ENCODE assay signal across 15 mouse cellular contexts in genomic region chr11:76388711-76389110, GRCm38 (mm10). TPM values are rescaled to one million over a fixed set of nuclear protein-coding genes. Genes with fewer than 3 reads are reported as not detected.
DNase-seq lines count a peak whose midpoint lies in the region; ATAC-seq and TF ChIP-seq lines count a peak whose summit lies in the region.
"Had no signal": no experiment of that assay in that cellular context is flagged by ENCODE, and none has a peak within 500 bp of the region (broad histone marks: within the 10 kb centered on the region; RNA-seq: fewer than 3 reads in every experiment).

No protein-coding gene starts in this region.

- TF ChIP-seq EP300 in liver, postnatal 0 days (IDR thresholded peaks at IDR 0.05; ENCODE audit: low read depth) = no peak

- no peak for TF ChIP-seq CTCF in liver, postnatal 0 days (IDR thresholded peaks at IDR 0.05; ENCODE audit: low read depth)

- peak overlapping the region; percentile 38 for H3K27ac ChIP-seq in midbrain, embryonic 10.5 days (replicated peaks)
- no peak overlapping the region for H3K27ac ChIP-seq in midbrain, embryonic 11.5 days (ENCODE audit: low read depth, low read length)
- no peak overlapping the region for H3K27ac ChIP-seq in hindbrain, embryonic 11.5 days (ENCODE audit: low read depth, low read length)
- no peak overlapping the region for H3K27ac ChIP-seq in liver, postnatal 0 days (ENCODE audit: low read depth)

- H3K9ac ChIP-seq in midbrain, embryonic 11.5 days (ENCODE audit: low read length) = no peak overlapping the region
- no peak overlapping the region for H3K9ac ChIP-seq in hindbrain, embryonic 11.5 days (ENCODE audit: low read depth, low read length)
- H3K9ac ChIP-seq in liver, postnatal 0 days (replicated peaks) = no peak overlapping the region

- H3K4me1 ChIP-seq in midbrain, embryonic 10.5 days = peaks cover 55% of the 10 kb centered on the region
- peaks cover 18% of the 10 kb centered on the region for H3K4me1 ChIP-seq in midbrain, embryonic 11.5 days (ENCODE audit: control insufficient read depth, insufficient read depth, low read length)
- H3K4me1 ChIP-seq in hindbrain, embryonic 11.5 days (replicated peaks; ENCODE audit: control insufficient read depth, insufficient read depth, low read length) = peaks cover 3% of the 10 kb centered on the region
- no peaks in the 10 kb centered on the region for H3K4me1 ChIP-seq in liver, postnatal 0 days (ENCODE audit: insufficient read depth)

- DNase-seq in midbrain, embryonic 10.5 days (ENCODE audit: low spot score) = no peak
- DNase-seq in midbrain, embryonic 11.5 days (ENCODE audit: low spot score, missing footprints) = no peak
- peak; percentile 25 for DNase-seq in hindbrain, embryonic 11.5 days (ENCODE audit: low spot score)
- DNase-seq in liver, postnatal 0 days = no peak
- DNase-seq in left cerebral cortex, postnatal 25 days (ENCODE audit: low spot score in 2 of 2) = no peak
- no peak for DNase-seq in Muller cell, postnatal 12 days (ENCODE audit: inconsistent ontology term)
- no peak for DNase-seq in cerebellum, postnatal 25 days
- DNase-seq: adrenal gland, postnatal 25 days; cerebellum, adult 11 months; heart, adult 11 months; heart, postnatal 4 days; kidney, postnatal 36 days; spleen, adult 18-20 months had no signal

- ATAC-seq in midbrain, embryonic 11.5 days (ENCODE audit: low FRiP score) = no peak
- ATAC-seq in hindbrain, embryonic 11.5 days (ENCODE audit: low FRiP score) = no peak
- ATAC-seq in liver, postnatal 0 days = no peak
- no peak for ATAC-seq in monocyte, adult 5-6 weeks (replicated peaks; ENCODE audit: insufficient number of reproducible peaks, low FRiP score, low TSS enrichment, poor library complexity, severe bottlenecking)

- intact Hi-C loops in left cerebral cortex, postnatal 25 days (cut with DNase I) = no loop called here

- no peaks in the 10 kb centered on the region for H3K27me3 ChIP-seq in midbrain, embryonic 10.5 days (ENCODE audit: low read depth, poor library complexity, severe bottlenecking)
- no peaks in the 10 kb centered on the region for H3K27me3 ChIP-seq in midbrain, embryonic 11.5 days (ENCODE audit: control insufficient read depth, insufficient read depth, low read length)
- no peaks in the 10 kb centered on the region for H3K27me3 ChIP-seq in hindbrain, embryonic 11.5 days (ENCODE audit: control insufficient read depth, insufficient read depth, low read length)
- H3K27me3 ChIP-seq in liver, postnatal 0 days (ENCODE audit: insufficient read depth, low read length) = no peaks in the 10 kb centered on the region

- peaks cover 26% of the 10 kb centered on the region for H3K9me3 ChIP-seq in midbrain, embryonic 10.5 days (replicated peaks)
- no peaks in the 10 kb centered on the region for H3K9me3 ChIP-seq in midbrain, embryonic 11.5 days (ENCODE audit: control insufficient read depth, low read length)
- H3K9me3 ChIP-seq in hindbrain, embryonic 11.5 days (ENCODE audit: control insufficient read depth, low read length) = no peaks in the 10 kb centered on the region
- no peaks in the 10 kb centered on the region for H3K9me3 ChIP-seq in liver, postnatal 0 days (ENCODE audit: low read length)

- no peak overlapping the region for H3K4me2 ChIP-seq in midbrain, embryonic 11.5 days
- H3K4me2 ChIP-seq in hindbrain, embryonic 11.5 days (replicated peaks; ENCODE audit: low read depth, low read length) = no peak overlapping the region
- peak overlapping the region; percentile 7; the same call in 1 of the 2 replicates for H3K4me2 ChIP-seq in liver, postnatal 0 days (ENCODE audit: low read depth, low read length)

- peak overlapping the region; percentile 18; the same call in 1 of the 2 replicates for H3K4me3 ChIP-seq in midbrain, embryonic 10.5 days
- no peak overlapping the region for H3K4me3 ChIP-seq in midbrain, embryonic 11.5 days (ENCODE audit: low read depth, low read length)
- H3K4me3 ChIP-seq in hindbrain, embryonic 11.5 days (ENCODE audit: low read depth, low read length) = no peak overlapping the region
- no peak overlapping the region for H3K4me3 ChIP-seq in liver, postnatal 0 days (ENCODE audit: low read depth, low read length)
- H3K4me3 ChIP-seq: megakaryocyte, embryonic 14.5 days had no signal

- peaks cover 38% of the 10 kb centered on the region for H3K36me3 ChIP-seq in midbrain, embryonic 10.5 days
- H3K36me3 ChIP-seq in midbrain, embryonic 11.5 days (ENCODE audit: control insufficient read depth, insufficient read depth, low read length) = peaks cover 10% of the 10 kb centered on the region; the same call in 1 of the 2 replicates
- H3K36me3 ChIP-seq in hindbrain, embryonic 11.5 days (ENCODE audit: control insufficient read depth, insufficient read depth, low read length) = no peaks in the 10 kb centered on the region
- no peaks in the 10 kb centered on the region for H3K36me3 ChIP-seq in liver, postnatal 0 days (replicated peaks; ENCODE audit: insufficient read depth, low read length)

- WGBS in midbrain, embryonic 10.5 days = 26% methylated on average over 7 of the region's 7 CpGs
- 26% methylated on average over 7 of the region's 7 CpGs for WGBS in midbrain, embryonic 11.5 days
- 16% methylated on average over 7 of the region's 7 CpGs for whole genome bisulfite sequencing in hindbrain, embryonic 11.5 days
- WGBS in liver, postnatal 0 days (ENCODE audit: insufficient replicate concordance) = 58% methylated on average over 7 of the region's 7 CpGs

RNA-seq across cellular contexts. Expression of gene Nxn, which starts 10.2 kb away (rescaled TPM):
- 59.3 and 59.5 TPM in 2 replicates for polyA plus RNA-seq in midbrain, embryonic 10.5 days (2016; fragmentation: Nextera tagmentation; extraction: Ambion mirVana)
- 43.8 and 51.3 TPM in 2 replicates for polyA plus RNA-seq in midbrain, embryonic 11.5 days (2014; fragmentation: Nextera tagmentation; extraction: Ambion mirVana)
- polyA plus RNA-seq in hindbrain, embryonic 11.5 days (2014; fragmentation: Nextera tagmentation; extraction: Ambion mirVana) = 40.0 and 45.2 TPM in 2 replicates
- polyA plus RNA-seq in liver, postnatal 0 days (2015; fragmentation: Nextera tagmentation; extraction: Ambion mirVana) = 2.5 and 2.6 TPM in 2 replicates
- 1.9 to 5.8 TPM (median 2.8 TPM) in 3 replicates for total RNA-seq in monocyte, adult 5-6 weeks (2017)
- total RNA-seq in left cerebral cortex, postnatal 25 days (2021) = 10 to 100 TPM; 10.3 to 11.5 TPM

RNA-seq across cellular contexts. Expression of gene Timm22, which starts 18.0 kb away (rescaled TPM):
- 127 and 128 TPM in 2 replicates for polyA plus RNA-seq in midbrain, embryonic 10.5 days (2016; fragmentation: Nextera tagmentation; extraction: Ambion mirVana)
- 117 and 118 TPM in 2 replicates for polyA plus RNA-seq in midbrain, embryonic 11.5 days (2014; fragmentation: Nextera tagmentation; extraction: Ambion mirVana)
- 113 and 116 TPM in 2 replicates for polyA plus RNA-seq in hindbrain, embryonic 11.5 days (2014; fragmentation: Nextera tagmentation; extraction: Ambion mirVana)
- polyA plus RNA-seq in liver, postnatal 0 days (2015; fragmentation: Nextera tagmentation; extraction: Ambion mirVana) = 35.0 and 38.4 TPM in 2 replicates
- total RNA-seq in monocyte, adult 5-6 weeks (2017) = 6.4 to 10.2 TPM (median 8.2 TPM) in 3 replicates
- total RNA-seq in left cerebral cortex, postnatal 25 days (2021) = 10 to 100 TPM; 36.3 to 37.3 TPM

Comparison
In these comparisons a context has a peak if more than half of its experiments do, and no peak if none do; other contexts are left out.
1. RNA of gene Nxn, which starts 10.2 kb away (polyA plus RNA-seq): 59.3 to 59.5 TPM in midbrain, embryonic 10.5 days, 43.8 to 51.3 TPM in midbrain, embryonic 11.5 days and 40.0 to 45.2 TPM in hindbrain, embryonic 11.5 days; 2.5 to 2.6 TPM in liver, postnatal 0 days; every median in the first group is over 10 times any median in the second.